Mouse (Mus musculus) heart, postnatal 10 days (tissue): Measurements from ENCODE around the gene Hist1h2bh. TPM values are rescaled to one million over a fixed set of nuclear protein-coding genes. Genes with fewer than 3 reads are reported as not detected.

ENCODE experiments used
- DNase-seq, 2 experiments: peaks; one replicate each; pipeline ENCODE4 v3.0.0; 2021
- intact Hi-C: fragments of 180-260 bp; cut with DNase I; formaldehyde crosslinking; loops from one replicate; pipeline ENCODE4 v1.15.1; 2025
- total RNA-seq, 2 experiments: library from RNA; stranded (reverse); gene quantifications; 2 replicates each; pipeline ENCODE4 v1.2.3; 2021

The Hist1h2bh gene
- total RNA-seq, 2 experiments from 2014 or later: 9.2 to 11.2 TPM

DNA sequence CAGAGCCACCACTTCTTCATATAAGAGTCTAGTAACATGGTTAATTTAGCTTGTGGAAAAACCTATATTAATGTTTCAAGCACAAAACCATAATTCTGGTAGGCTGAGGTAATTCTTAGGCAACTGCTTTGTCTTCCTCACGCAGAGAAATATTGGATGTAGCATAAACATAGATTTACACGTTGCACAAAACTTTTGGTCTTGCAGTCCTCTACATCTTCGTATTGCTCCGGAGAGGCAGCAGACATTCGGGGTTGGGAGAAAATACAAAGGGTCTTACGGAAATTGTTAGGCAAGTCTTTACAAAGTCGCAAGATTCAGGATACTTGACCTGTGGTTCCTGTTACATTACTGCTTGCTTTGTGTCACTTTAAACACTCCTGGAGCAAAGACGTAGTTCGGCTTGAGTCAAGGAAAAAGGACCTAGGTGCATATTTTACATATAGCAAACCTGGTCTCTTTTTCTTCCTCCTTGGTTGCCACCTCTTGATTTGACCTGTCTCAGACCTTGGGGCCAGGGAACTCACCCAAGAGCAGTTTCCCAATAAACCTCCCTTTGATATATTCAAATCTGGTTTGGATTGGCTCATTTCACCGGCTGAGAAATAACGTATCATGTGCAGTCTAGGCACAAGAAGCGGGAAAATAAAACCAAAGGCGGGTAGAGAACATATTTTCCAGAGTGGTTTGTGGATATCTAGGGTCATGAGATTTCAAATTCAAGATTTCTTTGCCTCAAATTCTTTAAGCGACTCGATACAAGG lies 8.6 kb downstream of the Hist1h2bh start:
- intact Hi-C loops: loop anchor here (5.0 to 10.0 kb wide), 3 partner anchors 48 to 1492 kb away; partner anchors contain the start of genes Hist1h2ag, Hist1h2bb, Hist1h2bj and Hist1h3c
- no peak for DNase-seq

DNA sequence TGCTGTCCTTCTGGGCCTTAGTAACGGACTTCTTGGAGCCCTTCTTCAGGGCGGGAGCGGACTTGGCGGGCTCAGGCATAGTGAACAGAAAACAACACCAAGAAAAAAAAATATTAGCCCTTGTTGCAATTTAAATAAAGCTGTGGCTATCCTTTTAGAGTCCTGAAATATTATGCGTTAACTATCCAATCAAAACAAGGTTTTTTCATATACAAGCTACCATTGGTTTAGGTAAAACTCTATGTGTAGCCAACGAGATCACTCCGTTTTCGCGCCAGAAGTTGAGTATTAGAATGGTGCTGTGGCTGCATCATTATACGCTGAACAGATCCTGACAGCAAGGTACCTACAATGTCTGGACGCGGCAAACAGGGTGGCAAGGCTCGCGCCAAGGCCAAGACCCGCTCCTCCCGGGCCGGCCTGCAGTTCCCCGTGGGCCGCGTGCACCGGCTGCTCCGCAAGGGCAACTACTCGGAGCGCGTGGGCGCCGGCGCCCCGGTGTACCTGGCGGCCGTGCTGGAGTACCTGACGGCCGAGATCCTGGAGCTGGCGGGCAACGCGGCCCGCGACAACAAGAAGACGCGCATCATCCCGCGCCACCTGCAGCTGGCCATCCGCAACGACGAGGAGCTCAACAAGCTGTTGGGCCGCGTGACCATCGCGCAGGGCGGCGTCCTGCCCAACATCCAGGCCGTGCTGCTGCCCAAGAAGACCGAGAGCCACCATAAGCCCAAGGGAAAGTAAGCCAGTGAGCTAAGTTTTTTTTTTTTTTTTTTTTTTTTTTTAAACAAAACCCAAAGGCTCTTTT lies 9.4 kb downstream of the Hist1h2bh start, which contains the start of gene Hist1h2af:
Gene Hist1h2af, plus strand, starts transcription at position 347 of the 808 bp plus-strand sequence.
- DNase-seq: peak; percentile 77 to 79

DNA sequence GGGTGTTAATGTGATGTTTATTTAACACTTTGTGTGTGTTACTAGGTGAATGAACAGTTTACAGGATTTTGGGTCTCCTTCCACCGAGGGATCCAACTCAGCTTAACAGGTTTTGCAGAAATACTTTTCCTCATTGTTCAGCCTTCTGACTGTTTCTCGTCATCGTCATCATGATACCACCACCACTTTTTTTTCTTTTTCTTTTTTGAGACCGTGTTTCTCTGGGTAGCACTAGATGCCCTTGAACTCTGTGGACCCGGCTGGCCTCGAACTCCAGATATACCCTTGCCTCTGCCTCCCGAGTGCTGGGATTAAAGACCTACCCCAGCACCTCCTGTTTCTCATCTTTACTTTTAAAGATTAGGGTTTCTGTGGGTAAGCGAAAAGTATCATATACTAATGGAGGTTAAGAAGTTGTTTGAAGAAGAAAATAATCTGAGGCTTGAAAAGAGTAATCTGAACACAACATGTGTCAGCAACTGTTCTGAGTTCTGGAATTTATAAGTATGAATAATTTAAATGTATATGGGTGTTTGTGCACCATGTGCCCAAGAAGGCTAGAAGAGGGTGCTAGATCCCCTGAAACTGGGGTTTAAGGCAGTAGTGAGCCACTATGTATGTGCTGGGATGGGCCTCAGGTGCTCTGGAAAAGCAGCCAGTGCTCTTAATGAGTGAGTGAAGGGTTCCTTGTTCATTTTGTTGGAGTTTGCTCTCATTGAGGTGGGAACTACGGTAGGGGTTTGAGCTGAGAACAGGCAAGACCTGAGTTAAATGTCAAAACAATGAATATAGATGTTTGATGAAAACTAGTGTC lies 10.7 kb downstream of the Hist1h2bh start:
- no peak for DNase-seq
- intact Hi-C loops: loop anchor here (5.0 to 10.0 kb wide), 3 partner anchors 50 to 1490 kb away; partner anchors contain the start of genes Hist1h2ag, Hist1h2bb, Hist1h2bj and Hist1h3c

More for the DNA sequence above, 9.4 kb downstream of the Hist1h2bh start, which contains the start of gene Hist1h2af:
- intact Hi-C loops: loop anchor here (5.0 to 10.0 kb wide), 3 partner anchors 49 to 1491 kb away; partner anchors contain the start of genes Hist1h2ag, Hist1h2bb, Hist1h2bj and Hist1h3c

DNA sequence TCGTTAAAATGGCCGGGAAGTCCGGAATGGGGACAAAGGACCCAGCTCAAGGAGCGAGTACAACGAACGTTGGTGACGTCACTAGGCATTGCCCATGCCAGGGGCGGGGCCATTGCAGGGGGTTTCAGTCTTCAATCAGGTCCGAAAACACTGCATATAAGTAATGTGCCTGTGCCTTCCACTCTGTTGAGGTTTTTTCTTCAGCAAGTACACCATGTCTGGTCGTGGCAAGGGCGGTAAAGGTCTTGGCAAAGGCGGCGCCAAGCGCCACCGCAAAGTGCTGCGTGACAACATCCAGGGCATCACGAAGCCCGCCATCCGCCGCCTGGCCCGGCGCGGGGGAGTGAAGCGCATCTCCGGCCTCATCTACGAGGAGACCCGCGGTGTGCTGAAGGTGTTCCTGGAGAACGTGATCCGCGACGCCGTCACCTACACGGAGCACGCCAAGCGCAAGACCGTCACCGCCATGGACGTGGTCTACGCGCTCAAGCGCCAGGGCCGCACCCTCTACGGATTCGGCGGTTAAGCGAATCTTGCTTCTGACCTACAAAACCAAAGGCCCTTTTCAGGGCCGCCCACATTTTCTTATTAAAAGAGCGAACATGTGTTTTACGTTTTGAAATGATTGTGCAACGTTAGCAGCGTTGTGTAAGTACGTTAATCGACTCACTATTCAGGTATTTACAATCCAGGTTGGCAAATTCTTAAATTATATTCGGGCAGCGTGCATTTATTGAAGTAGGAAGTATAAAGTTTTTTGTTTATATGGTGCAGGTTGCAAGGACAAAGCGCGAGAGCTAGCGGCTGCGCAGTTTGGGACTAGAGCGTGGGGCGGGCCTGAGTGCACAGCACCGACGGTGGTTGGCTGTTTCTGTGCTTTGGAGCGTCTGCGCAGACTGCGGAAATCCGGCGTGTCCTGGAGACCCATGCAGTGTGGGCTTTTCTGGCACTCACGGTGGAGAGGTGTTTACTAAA lies 12.0 kb downstream of the Hist1h2bh start, which contains the start of gene Hist1h4h:
Gene Hist1h4h, plus strand, starts transcription at position 150 of the 975 bp plus-strand sequence.
- peak; percentile 99 for DNase-seq
- intact Hi-C loops: loop anchor here (5.0 to 10.0 kb wide), 3 partner anchors 51 to 1489 kb away; partner anchors contain the start of genes Hist1h2ag, Hist1h2bb, Hist1h2bj and Hist1h3c

DNA sequence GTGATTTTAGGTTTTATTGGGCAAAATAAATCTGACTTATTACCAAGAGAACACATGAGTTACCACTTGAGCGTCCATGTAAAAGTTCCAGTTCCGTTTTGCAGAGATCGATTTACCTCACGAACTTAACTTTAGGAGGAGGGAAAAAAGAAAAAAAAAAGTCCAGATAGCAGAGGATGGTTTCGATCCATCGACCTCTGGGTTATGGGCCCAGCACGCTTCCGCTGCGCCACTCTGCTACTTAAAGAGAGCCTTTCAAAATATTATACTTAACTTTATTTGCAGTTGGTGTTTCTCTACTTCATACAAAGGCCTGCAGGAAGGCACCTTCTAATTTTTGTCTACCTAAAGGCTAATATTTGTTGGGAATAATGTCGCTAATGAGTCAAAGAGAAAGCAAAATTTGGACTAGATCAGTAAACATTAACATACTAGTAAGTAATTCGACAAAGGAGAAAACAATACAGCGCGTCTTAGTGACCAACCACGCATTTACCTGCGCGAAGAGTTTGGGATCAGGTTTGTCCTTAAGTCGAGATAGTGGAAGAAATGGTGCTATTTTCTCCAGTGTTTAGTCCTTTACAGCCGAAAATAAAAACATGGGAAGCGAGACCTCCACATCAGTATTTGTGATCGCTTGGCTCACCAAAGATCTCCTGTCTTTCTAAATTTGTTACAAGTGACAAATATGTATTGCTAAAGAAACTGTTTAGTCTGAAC lies 12.9 kb downstream of the Hist1h2bh start:
- intact Hi-C loops: loop anchor here (5.0 to 10.0 kb wide), 3 partner anchors 52 to 1488 kb away; partner anchors contain the start of genes Hist1h2ag, Hist1h2bb, Hist1h2bj and Hist1h3c
- peak; percentile 77 to 83 for DNase-seq

DNA sequence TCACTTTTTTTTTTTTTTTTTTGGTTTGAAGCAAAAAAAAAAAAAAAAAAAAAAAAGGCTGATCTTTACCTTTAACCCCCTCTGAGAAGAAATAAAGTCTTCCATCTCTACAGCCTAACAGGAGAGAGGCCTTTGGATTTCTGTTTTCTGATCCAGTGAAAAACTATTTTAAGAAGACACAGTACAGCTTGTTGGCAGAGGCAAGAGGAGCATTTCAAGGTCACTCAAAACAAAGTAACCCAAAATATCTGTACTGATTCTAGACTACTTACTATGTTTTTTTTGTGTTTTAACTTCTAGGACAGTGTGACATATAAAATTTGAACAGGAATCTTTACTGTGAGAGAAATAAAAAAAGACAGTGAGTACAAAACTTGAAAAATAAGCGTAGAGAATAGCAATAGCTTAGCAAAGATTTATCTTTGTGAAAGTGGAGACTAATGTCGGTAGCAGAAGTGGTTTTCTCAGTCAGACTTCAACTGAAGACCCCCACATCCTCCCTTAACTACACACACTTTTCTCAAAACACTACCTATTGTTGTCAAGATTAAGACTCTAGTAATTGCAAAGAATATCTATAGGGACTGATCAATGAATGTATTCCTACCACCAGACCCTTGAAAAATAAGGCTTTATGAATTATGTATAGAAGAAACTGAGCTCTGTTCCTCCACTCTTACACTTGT lies 13.6 kb downstream of the Hist1h2bh start:
- peak in 1 of 2 experiments; percentile 20 for DNase-seq
- intact Hi-C loops: loop anchor here (5.0 to 10.0 kb wide), 3 partner anchors 53 to 1487 kb away; partner anchors contain the start of genes Hist1h2ag, Hist1h2bb, Hist1h2bj and Hist1h3c

DNA sequence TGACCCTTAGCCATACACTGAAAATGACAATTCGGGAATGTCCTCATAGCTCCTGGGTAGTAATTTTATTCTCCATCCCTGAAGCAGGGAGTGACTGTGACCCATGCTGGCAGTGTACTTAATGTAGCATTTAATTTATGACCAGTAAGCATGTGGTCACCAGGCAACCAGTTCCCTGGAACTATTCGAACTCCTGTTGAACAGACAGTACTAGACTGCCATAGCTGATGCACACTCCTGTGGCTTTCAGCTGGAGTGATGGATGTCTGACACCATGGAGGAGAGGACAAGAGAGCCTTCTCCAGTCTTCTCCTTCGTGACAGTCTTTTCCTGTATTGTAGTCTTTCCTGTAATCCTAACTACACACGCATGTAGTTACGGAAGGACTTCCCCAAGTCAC lies 14.2 kb downstream of the Hist1h2bh start:
- intact Hi-C loops: no loop called here
- DNase-seq: peak in 1 of 2 experiments; percentile 24

DNA sequence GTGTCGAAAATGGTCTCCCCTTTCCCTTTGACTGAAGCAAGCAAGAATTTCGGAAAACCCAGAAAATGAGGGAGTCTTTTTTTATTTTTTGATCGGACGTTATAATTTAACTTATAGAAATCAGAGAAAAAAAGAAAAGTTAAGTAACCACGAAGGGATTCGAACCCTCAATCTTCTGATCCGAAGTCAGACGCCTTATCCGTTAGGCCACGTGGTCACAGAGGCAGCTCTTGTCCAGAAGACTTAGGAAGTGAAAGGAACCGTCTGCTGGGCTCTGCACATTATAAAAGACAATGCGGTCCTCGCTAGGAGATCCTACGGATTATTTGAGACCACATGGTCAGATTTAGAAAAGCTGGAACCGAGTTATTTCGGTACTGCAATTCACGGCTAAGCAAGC lies 16.9 kb downstream of the Hist1h2bh start:
- intact Hi-C loops: no loop called here
- peak; percentile 94 to 96 for DNase-seq

DNA sequence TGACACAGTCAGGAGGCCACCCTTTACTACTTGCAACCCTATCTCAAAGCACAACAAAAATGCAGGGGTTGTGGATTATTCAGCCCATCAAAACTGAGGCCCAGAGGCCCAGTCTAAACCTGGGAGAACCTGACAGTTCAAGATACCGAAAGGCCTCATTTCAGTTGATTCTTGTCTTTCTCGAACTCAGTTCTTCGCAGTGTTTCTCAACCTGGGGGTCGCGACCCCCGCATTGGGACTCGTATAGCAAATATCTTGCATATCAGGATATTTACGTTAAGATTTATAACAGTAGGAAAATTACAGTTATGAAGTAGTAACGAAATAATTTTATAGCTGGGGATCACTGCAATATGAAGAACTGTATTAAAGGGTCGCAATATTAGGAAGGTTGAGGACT lies 17.3 kb downstream of the Hist1h2bh start:
- intact Hi-C loops: no loop called here
- no peak for DNase-seq

DNA sequence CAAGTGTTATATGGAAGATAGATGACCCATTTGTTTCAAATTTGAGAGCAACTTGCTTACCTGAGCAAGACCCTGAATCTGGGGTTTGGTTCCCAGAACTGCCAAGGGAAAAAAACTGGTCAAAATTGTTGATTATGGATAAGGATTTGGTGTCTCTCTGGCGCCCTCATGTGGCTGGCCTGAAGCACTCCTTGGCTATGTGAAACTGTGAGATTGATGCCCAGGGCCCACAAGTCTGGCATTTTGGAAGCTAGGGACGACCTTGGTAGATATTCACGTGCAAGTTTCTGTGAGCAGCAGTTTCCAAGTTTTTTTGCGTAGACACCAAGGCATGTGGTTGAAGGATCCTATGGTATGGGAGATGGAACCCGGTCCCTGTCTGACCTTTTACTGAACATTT lies 18.5 kb downstream of the Hist1h2bh start:
- intact Hi-C loops: loop anchor here (1.0 kb wide), 2 partner anchors 92 to 100 kb away; no protein-coding TSS in a partner anchor
- peak; percentile 74 to 86 for DNase-seq

DNA sequence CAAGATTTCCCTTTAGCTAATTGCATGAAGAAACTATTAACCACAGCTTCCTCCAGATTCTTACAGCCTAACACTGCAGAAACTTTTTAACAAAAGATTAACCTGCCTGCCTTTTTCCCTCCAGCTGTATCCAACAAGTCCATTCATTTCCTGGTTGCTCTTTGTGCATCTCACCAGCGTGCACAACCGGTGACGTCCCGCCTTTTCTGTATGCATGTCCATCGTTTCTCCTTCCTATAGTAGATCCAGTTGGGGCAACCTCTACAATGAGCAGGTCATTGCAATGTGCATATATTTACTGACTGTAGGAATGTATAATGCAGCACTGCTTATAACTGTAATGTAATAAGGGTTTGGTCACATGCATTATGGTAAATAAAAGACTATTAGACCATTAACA lies 19.2 kb downstream of the Hist1h2bh start:
- intact Hi-C loops: loop anchor here (1.0 kb wide), 2 partner anchors 92 to 100 kb away; no protein-coding TSS in a partner anchor
- DNase-seq: no peak

DNA sequence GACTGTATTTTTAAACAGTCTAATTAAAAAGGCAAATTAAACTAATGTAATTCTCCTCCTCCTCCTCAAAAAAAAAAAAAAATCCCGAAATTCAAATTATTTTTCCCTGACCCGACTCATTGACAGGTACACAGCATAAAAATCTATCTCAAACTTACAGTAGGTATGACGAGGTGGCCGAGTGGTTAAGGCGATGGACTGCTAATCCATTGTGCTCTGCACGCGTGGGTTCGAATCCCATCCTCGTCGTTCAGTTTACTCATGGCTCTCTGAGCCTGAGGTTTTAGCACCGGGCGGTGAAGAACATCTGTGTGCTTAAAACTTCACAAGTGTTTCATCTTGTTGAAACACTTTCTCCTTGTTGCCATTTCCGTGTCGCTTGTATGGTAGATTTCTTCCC lies 21.5 kb downstream of the Hist1h2bh start:
- peak; percentile 85 for DNase-seq
- intact Hi-C loops: no loop called here

DNA sequence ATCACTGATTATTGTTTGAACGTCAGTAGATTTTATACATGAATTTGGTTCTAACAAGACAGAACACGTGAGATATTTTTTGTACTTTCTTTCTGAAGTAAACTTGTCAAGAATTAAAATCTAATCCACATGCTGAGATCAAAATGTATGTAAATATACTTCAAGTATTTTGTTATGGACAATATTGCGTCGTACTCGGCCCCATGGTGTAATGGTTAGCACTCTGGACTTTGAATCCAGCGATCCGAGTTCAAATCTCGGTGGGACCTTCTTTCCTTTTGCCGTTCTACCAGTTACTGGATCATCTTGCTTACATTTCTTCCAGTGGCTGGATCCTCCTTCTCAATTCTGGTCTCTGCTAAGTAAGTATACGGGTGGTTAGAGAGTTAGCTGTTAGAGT lies 23.8 kb downstream of the Hist1h2bh start:
- DNase-seq: peak; percentile 85 to 89
- intact Hi-C loops: loop anchor here (1.0 to 10.0 kb wide), 7 partner anchors 73 to 1807 kb away; partner anchors contain the start of genes Zfp184 and Zfp322a

DNA sequence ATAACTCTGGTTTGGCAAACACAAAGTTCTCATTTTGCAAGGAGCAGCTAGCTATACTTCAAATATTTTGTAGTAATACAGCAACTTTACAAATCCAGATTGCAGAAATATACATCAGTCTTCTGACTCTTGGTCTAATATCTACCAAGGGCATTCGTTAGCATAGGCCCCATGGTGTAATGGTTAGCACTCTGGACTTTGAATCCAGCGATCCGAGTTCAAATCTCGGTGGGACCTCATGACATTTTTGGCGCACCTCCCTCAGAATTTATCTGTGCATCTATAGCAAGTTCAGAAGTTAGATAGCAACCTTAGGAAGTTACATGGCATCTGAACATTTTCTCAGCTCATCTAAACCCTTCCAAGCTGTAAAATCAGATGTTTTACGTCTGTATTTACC lies 24.3 kb downstream of the Hist1h2bh start:
- intact Hi-C loops: loop anchor here (1.0 to 10.0 kb wide), 7 partner anchors 72 to 1807 kb away; partner anchors contain the start of genes Zfp184 and Zfp322a

DNA sequence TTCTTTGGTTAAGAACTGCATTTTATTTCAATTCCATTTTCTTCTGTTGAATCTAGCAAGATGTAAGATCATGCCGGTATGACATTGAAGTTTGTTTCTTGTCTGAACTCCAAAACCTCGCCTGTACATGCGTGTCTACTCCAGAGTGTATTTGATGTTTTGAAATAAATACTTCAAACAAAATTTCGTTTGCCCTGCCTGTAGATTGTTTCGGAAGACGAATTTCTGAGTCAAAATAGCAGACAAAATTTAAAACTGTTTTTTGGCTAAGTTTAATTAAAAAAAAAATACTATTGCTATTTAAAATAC lies 24.9 kb downstream of the Hist1h2bh start:
- DNase-seq: no peak
- intact Hi-C loops: loop anchor here (2.0 to 10.0 kb wide), 5 partner anchors 71 to 1806 kb away; partner anchors contain the start of genes Zfp184 and Zfp322a

More for the DNA sequence above, 24.3 kb downstream of the Hist1h2bh start:
- DNase-seq: peak; percentile 88 to 90

DNA sequence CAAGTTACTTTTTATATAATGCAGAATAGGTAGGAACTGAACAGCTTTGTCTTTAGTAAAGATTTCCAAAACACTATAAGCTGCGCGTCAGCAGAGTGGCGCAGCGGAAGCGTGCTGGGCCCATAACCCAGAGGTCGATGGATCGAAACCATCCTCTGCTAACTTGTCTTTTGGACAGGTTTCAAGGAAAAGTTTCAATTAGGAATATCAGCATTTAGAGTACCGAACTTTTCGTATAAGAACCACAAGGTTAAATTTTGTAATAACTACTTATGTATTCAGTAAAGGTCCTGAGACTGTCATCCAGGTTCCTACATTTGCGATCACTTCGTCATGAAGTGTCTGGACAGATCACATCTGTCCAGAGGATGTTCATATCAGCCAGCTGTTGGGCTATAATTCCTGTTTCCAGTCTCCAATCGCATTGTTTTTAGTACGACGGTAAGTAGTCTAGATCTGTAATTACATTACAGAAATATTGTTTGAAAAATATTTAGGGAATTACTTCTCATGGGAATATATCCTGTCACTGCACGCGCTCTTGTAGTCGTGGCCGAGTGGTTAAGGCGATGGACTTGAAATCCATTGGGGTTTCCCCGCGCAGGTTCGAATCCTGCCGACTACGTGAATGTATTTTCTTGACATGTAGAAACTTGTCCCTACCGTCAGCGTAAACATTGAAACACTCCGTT lies 25.4 kb downstream of the Hist1h2bh start:
- intact Hi-C loops: loop anchor here (1.0 to 10.0 kb wide), 6 partner anchors 67 to 1805 kb away; partner anchors contain the start of genes Zfp184 and Zfp322a
- DNase-seq: peak; percentile 93 to 94
